Mouse (Mus musculus) right cerebral cortex, postnatal 36 days (tissue): Measurements from ENCODE around the gene Gstm5.

Source experiments
- DNase-seq, 2 experiments: peaks; one replicate each; pipeline ENCODE4 v3.0.0; 2022; ENCODE audit warnings: low spot score in 2 of 2, mixed read lengths in 1 of 2

The Gstm5 gene

GRCm38 (mm10) chr3:107931670-107932069 lies 36.0 kb downstream of the Gstm5 start, which contains the start of gene Gstm7:
Gstm7 (minus strand) TSS chr3:107931817.
- DNase-seq, result peak; percentile 96 to 97

- no peak for DNase-seq
Observed at GRCm38 (mm10) chr3:107932128-107932527, 36.5 kb downstream of the Gstm5 start.

- no peak for DNase-seq
Observed at GRCm38 (mm10) chr3:107935268-107935667, 39.6 kb downstream of the Gstm5 start.

- DNase-seq, result no peak
Observed at GRCm38 (mm10) chr3:107935888-107936287, 40.3 kb downstream of the Gstm5 start.

- peak in 1 of 2 experiments; percentile 45 for DNase-seq
Observed at GRCm38 (mm10) chr3:107939403-107939802, 43.8 kb downstream of the Gstm5 start.

- peak; percentile 49 to 50 for DNase-seq
Observed at GRCm38 (mm10) chr3:107939830-107940229, 44.2 kb downstream of the Gstm5 start.

- no peak for DNase-seq
Observed at GRCm38 (mm10) chr3:107940524-107940923, 44.9 kb downstream of the Gstm5 start.

- no peak for DNase-seq
Observed at GRCm38 (mm10) chr3:107941261-107941660, 45.6 kb downstream of the Gstm5 start.

GRCm38 (mm10) chr3:107943239-107943990 lies 47.8 kb downstream of the Gstm5 start, which contains the start of gene Gstm6:
Gstm6 (minus strand) TSS chr3:107943749.
- DNase-seq, result no peak

GRCm38 (mm10) chr3:107945729-107946128 lies 50.1 kb downstream of the Gstm5 start:
- DNase-seq, result no peak
